Mouse (Mus musculus) bone marrow, adult 2 months (tissue): ENCODE measurements around the gene Lsm6. TPM values are rescaled to one million over a fixed set of nuclear protein-coding genes. Genes with fewer than 3 reads are reported as not detected.

Experiments used
- H3K27ac ChIP-seq: fragments of 200-500 bp; 2 replicates; pipeline ENCODE4 v1.5.1; 2012; ENCODE audit warnings: low read depth, mild to moderate bottlenecking, control low read depth, inconsistent platforms, low read length; ENCODE audit not compliant: control insufficient read depth, poor library complexity, insufficient read depth
- H3K4me1 ChIP-seq: fragments of 200-500 bp; 2 replicates; pipeline ENCODE4 v1.6.1; 2011; ENCODE audit warnings: low read length; ENCODE audit not compliant: control insufficient read depth, insufficient read depth
- H3K4me3 ChIP-seq: fragments of 200-500 bp; replicated peaks from 2 replicates; pipeline ENCODE3; 2011; ENCODE audit warnings: mild to moderate bottlenecking, low read depth, low read length, control low read depth; ENCODE audit not compliant: control insufficient read depth
- CTCF ChIP-seq: fragments of 200-500 bp; IDR thresholded peaks from 2 replicates; pipeline ENCODE4 v1.5.1; 2011; ENCODE audit warnings: low read length, control low read depth; ENCODE audit not compliant: control insufficient read depth, insufficient read depth
- POLR2A ChIP-seq: fragments of 200-500 bp; IDR thresholded peaks from 2 replicates; pipeline ENCODE4 v1.6.1; 2011; ENCODE audit warnings: low read depth, mild to moderate bottlenecking, control low read depth, low read length, borderline replicate concordance; ENCODE audit not compliant: control insufficient read depth
- WGBS: fragments of 180-500 bp; shearing (Covaris S2); methylation state at CpG from one replicate; pipeline ENCODE4 v1.1.7; 2018; 5-methylcytosine and 5-hydroxymethylcytosine counted together
- polyA plus RNA-seq: library from polyadenylated mRNA; stranded (reverse); fragments of >200 nt; gene quantifications from 2 replicates; pipeline ENCODE4 v1.2.4, GENCODE M21; 2011; ENCODE audit warnings: low replicate concordance; ENCODE audit not compliant: missing spikeins, insufficient read depth, insufficient read length

Gene Lsm6
- polyA plus RNA-seq, 1 experiment = 144 TPM

DNA sequence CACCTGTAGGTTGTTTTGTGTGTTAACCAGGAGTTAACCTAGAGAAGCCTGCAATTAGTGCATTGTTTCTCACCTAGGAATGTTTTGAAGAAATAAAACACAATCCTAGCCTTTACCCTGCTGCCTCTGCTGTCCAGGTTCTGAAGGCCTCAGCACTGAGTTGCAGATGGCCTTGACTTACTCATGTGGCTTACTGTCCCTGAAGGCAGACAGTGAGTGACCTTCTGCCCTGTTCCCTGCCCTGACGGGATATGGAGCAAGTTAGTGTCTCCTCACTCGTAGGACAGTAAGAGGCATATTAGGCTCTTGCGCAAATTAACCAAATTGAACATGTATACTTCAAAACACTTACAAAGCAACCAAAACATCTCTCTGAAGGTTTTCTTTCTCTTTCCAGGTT lies 22.3 kb downstream of the Lsm6 start:
- 64% methylated on average over 3 of the region's 3 CpGs for WGBS
- TF ChIP-seq POLR2A (no peak), CTCF (no peak)
- Histone ChIP-seq H3K27ac (no peak overlapping the region), H3K4me3 (no peak overlapping the region), H3K4me1 (no peaks in the 10 kb centered on the region)

- Histone ChIP-seq H3K4me1 (no peaks in the 10 kb centered on the region), H3K4me3 (no peak overlapping the region), H3K27ac (no peak overlapping the region)
- WGBS = 88% methylated on average over 7 of the region's 7 CpGs
- TF ChIP-seq POLR2A (no peak), CTCF (no peak)
Observed at GRCm38 (mm10) chr8:78797985-78798384, 23.0 kb downstream of the Lsm6 start.

GRCm38 (mm10) chr8:78793231-78793630 lies 27.7 kb downstream of the Lsm6 start:
- no peaks in the 10 kb centered on the region for H3K4me1 ChIP-seq
- TF ChIP-seq POLR2A = no peak
- TF ChIP-seq CTCF = no peak
- WGBS = 83% methylated on average over 4 of the region's 4 CpGs
- no peak overlapping the region for H3K27ac ChIP-seq
- no peak overlapping the region for H3K4me3 ChIP-seq

DNA sequence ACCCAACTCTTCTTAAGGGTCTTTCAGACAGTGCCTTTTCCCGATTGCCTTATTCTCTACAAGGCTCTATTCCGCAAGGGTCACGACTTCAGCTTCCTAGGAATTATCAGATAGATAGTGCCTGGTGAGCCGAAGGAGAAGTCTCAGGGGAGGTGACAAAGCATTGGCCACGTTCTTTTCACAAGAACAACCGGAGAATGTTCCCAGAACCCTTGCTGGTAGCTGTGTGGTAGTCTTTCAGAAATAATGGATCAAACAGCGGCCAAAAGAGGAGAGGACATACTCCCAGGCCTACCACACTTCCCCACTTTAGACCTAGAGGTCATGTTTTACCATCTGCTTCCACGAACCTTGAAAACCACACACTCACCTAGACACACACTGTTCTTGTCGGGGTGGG lies 44.1 kb downstream of the Lsm6 start:
- TF ChIP-seq POLR2A = no peak
- no peak for TF ChIP-seq CTCF
- Histone ChIP-seq H3K4me3 (no peak overlapping the region), H3K4me1 (no peaks in the 10 kb centered on the region; the same call in 1 of the 2 replicates), H3K27ac (no peak overlapping the region)
- WGBS = 84% methylated on average over 9 of the region's 9 CpGs

GRCm38 (mm10) chr8:78771256-78771655 lies 49.7 kb downstream of the Lsm6 start:
- no peaks in the 10 kb centered on the region; the same call in 1 of the 2 replicates for H3K4me1 ChIP-seq
- H3K4me3 ChIP-seq = no peak overlapping the region
- 66% methylated on average over 7 of the region's 7 CpGs for WGBS
- no peak overlapping the region for H3K27ac ChIP-seq
- TF ChIP-seq CTCF (no peak), POLR2A (no peak)

GRCm38 (mm10) chr8:78770584-78770983 lies 50.4 kb downstream of the Lsm6 start:
- WGBS = 84% methylated on average over 3 of the region's 3 CpGs
- no peak overlapping the region for H3K27ac ChIP-seq
- no peaks in the 10 kb centered on the region; the same call in 1 of the 2 replicates for H3K4me1 ChIP-seq
- TF ChIP-seq POLR2A (no peak), CTCF (no peak)
- no peak overlapping the region for H3K4me3 ChIP-seq

DNA sequence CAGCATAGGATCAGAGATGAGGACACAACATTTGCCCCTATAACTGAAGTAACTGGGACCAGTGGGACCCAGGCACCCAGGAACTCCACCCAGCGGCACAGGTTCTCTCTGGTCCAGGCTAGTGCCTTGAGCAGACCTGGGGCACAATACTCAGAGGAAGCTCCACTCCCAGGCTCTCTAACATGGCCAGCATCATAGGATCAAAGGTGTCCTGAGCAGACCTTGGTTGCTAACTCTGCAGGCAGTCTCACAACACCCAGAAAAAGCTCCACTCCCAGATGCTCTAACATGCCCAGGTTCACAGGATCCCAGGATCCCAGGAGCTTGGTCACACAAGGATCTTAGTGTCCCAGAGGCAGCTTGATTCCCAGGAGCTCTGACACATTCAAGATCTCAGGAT lies 55.4 kb downstream of the Lsm6 start:
- H3K27ac ChIP-seq = no peak overlapping the region
- H3K4me1 ChIP-seq = no peaks in the 10 kb centered on the region
- TF ChIP-seq POLR2A = no peak
- TF ChIP-seq CTCF = no peak
- WGBS = 91% methylated on average over 1 of the region's 1 CpGs
- no peak overlapping the region for H3K4me3 ChIP-seq

DNA sequence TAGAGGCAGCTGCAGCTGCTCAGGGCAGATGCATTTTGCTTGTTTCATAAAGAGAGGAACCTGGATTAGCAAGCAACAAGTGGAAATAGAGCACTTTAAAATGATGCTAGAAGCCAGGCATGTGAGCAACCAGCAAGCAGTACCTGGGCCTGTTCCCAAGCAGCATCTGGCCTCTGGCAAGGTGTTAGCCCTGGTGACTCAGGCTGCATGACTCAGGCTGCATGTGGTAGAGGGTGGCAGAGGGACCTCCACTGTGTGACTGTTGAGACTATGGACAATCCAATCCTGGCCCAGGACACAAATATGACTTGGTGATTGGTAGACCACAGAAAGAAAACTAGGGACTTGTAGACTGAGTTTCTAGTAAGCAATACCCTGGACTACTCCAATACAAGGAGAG lies 56.0 kb downstream of the Lsm6 start:
- Histone ChIP-seq H3K27ac (no peak overlapping the region), H3K4me1 (no peaks in the 10 kb centered on the region), H3K4me3 (no peak overlapping the region)
- no peak for TF ChIP-seq POLR2A
- TF ChIP-seq CTCF = no peak

DNA sequence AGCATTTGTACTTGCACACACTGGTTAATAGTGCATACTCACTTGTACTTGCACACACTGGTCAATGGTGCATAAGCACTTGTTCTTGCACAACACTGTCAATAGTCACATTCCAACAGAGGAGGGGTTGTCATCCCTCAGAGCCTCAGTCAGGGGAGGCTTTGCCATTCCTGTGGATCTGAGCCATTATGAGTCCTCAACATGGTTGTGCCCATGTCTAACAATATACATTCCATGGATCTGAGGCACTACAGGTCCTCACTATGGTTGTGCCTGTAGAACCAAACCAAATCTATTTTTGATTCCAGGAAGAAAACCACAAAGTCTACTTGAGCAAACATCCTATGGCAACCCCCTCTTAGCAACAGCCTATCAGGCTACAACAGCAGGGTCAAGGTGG lies 61.8 kb downstream of the Lsm6 start:
- Histone ChIP-seq H3K27ac (no peak overlapping the region), H3K4me3 (no peak overlapping the region), H3K4me1 (no peaks in the 10 kb centered on the region)
- no peak for TF ChIP-seq POLR2A
- no peak for TF ChIP-seq CTCF

DNA sequence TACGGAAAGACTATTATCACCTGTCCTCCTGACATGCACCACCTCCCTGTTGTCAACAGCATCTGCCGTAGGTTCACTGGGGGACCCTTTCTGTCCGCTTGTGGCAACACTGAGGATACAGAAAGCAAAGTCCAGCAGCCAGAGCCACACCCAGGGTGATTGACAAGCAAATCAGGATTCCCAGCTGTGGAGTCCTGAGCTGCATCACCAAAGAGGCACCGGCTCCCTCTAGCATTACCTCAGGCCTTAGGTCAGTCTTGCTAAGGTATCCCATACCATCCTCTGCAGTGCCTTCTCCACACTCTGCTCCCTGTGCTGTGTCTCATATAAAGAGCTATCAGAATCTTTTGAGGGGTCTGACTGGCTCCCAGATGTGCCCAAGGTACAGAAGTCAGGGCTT lies 66.0 kb downstream of the Lsm6 start:
- no peaks in the 10 kb centered on the region; the same call in 1 of the 2 replicates for H3K4me1 ChIP-seq
- H3K27ac ChIP-seq = no peak overlapping the region
- WGBS = 85% methylated on average over 4 of the region's 4 CpGs

More for the DNA sequence above, 66.0 kb downstream of the Lsm6 start:
- no peak overlapping the region for H3K4me3 ChIP-seq
- TF ChIP-seq POLR2A (no peak), CTCF (no peak)

Other genes starting within 250 kb of the Lsm6 start
- 2.9 and 3.1 TPM in 2 replicates for gene Zfp827, start 207.3 kb upstream of the Lsm6 start, polyA plus RNA-seq